ENCODE assay signal across 20 mouse cellular contexts in genomic region chr6:95119389-95119788, GRCm38 (mm10). TPM values are rescaled to one million over a fixed set of nuclear protein-coding genes. Genes with fewer than 3 reads are reported as not detected.
A peak's percentile ranks its signal among the peaks of the same experiment; 100 is the strongest.
DNase-seq lines count a peak whose midpoint lies in the region; ATAC-seq lines count a peak whose summit lies in the region.
"Had no signal": no experiment of that assay in that cellular context is flagged by ENCODE, and none has a peak within 500 bp of the region (broad histone marks: within the 10 kb centered on the region; RNA-seq: fewer than 3 reads in every experiment).

No protein-coding gene starts in this region.

- no peak for ATAC-seq in hindbrain, embryonic 14.5 days (ENCODE audit: low FRiP score)
- ATAC-seq in neural tube, embryonic 11.5 days (ENCODE audit: insufficient read depth, low FRiP score, low TSS enrichment): no peak
- ATAC-seq in liver, embryonic 16.5 days (ENCODE audit: low read depth): no peak
- no peak for ATAC-seq in megakaryocyte-erythroid progenitor cell, adult 5-6 weeks (replicated peaks; ENCODE audit: low FRiP score, low TSS enrichment, poor library complexity, severe bottlenecking)
- ATAC-seq: intestine, postnatal 0 days had no signal

- H3K27me3 ChIP-seq in hindbrain, embryonic 14.5 days (ENCODE audit: control insufficient read depth, insufficient read depth, low read length): no peaks in the 10 kb centered on the region
- no peaks in the 10 kb centered on the region for H3K27me3 ChIP-seq in hindbrain, embryonic 10.5 days (ENCODE audit: insufficient read depth, poor library complexity, severe bottlenecking)
- H3K27me3 ChIP-seq in neural tube, embryonic 11.5 days (ENCODE audit: control insufficient read depth, insufficient read depth, low read length): no peaks in the 10 kb centered on the region
- H3K27me3 ChIP-seq in liver, embryonic 16.5 days (ENCODE audit: control insufficient read depth, insufficient read depth, low read depth, low read length): no peaks in the 10 kb centered on the region
- H3K27me3 ChIP-seq: embryonic facial prominence, embryonic 15.5 days; megakaryocyte, embryonic 14.5 days had no signal

- peak overlapping the region; percentile 17; the same call in 1 of the 2 replicates for H3K4me2 ChIP-seq in hindbrain, embryonic 14.5 days (replicated peaks)
- 0 out of 2 replicates have a peak overlapping the region, but pooled peaks have one; percentile 9 for H3K4me2 ChIP-seq in neural tube, embryonic 11.5 days (ENCODE audit: low read depth)
- H3K4me2 ChIP-seq in liver, embryonic 16.5 days (ENCODE audit: low read depth, low read length): peak overlapping the region; percentile 20; the same call in 1 of the 2 replicates

- no peaks in the 10 kb centered on the region for H3K9me3 ChIP-seq in hindbrain, embryonic 14.5 days (ENCODE audit: control insufficient read depth, low read length)
- H3K9me3 ChIP-seq in hindbrain, embryonic 10.5 days: no peaks in the 10 kb centered on the region
- no peaks in the 10 kb centered on the region for H3K9me3 ChIP-seq in neural tube, embryonic 11.5 days (ENCODE audit: control insufficient read depth, low read length)
- no peaks in the 10 kb centered on the region for H3K9me3 ChIP-seq in liver, embryonic 16.5 days (replicated peaks; ENCODE audit: control insufficient read depth, low read length)
- H3K9me3 ChIP-seq: embryonic facial prominence, embryonic 15.5 days; kidney, embryonic 15.5 days; limb, embryonic 10.5 days; megakaryocyte, embryonic 14.5 days had no signal

- DNase-seq in hindbrain, embryonic 14.5 days (ENCODE audit: low spot score): no peak
- no peak for DNase-seq in hindbrain, embryonic 10.5 days (ENCODE audit: low spot score)
- no peak for DNase-seq in neural tube, embryonic 11.5 days (ENCODE audit: low spot score)
- no peak for DNase-seq in neural tube, embryonic 10.5 days (ENCODE audit: extremely low spot score, low spot score)
- DNase-seq in spleen, postnatal 10 days (ENCODE audit: low spot score in 2 of 2): no peak
- DNase-seq: cerebellum, adult 11 months; cerebellum, postnatal 10 days; gastrocnemius, postnatal 25 days; kidney, postnatal 4 days; layer of hippocampus, adult 9-11 months; lung, adult 18-20 months; retina, postnatal 1 day had no signal

- peaks cover 20% of the 10 kb centered on the region for H3K36me3 ChIP-seq in hindbrain, embryonic 14.5 days (replicated peaks; ENCODE audit: control insufficient read depth, insufficient read depth)
- peaks cover 36% of the 10 kb centered on the region for H3K36me3 ChIP-seq in hindbrain, embryonic 10.5 days
- H3K36me3 ChIP-seq in neural tube, embryonic 11.5 days (ENCODE audit: control insufficient read depth, insufficient read depth, low read length): no peaks in the 10 kb centered on the region
- peaks cover 5% of the 10 kb centered on the region; the same call in 1 of the 2 replicates for H3K36me3 ChIP-seq in liver, embryonic 16.5 days (ENCODE audit: control insufficient read depth, insufficient read depth)

- H3K27ac ChIP-seq in hindbrain, embryonic 14.5 days: no peak overlapping the region
- no peak overlapping the region for H3K27ac ChIP-seq in hindbrain, embryonic 10.5 days
- no peak overlapping the region for H3K27ac ChIP-seq in neural tube, embryonic 11.5 days (ENCODE audit: low read depth, low read length)
- no peak overlapping the region for H3K27ac ChIP-seq in liver, embryonic 16.5 days (ENCODE audit: low read length)
- H3K27ac ChIP-seq: embryonic facial prominence, embryonic 15.5 days; kidney, embryonic 15.5 days; limb, embryonic 10.5 days; stomach, postnatal 0 days had no signal

- H3K9ac ChIP-seq in hindbrain, embryonic 14.5 days: no peak overlapping the region
- no peak overlapping the region for H3K9ac ChIP-seq in neural tube, embryonic 11.5 days (ENCODE audit: low read length)
- H3K9ac ChIP-seq in liver, embryonic 16.5 days (ENCODE audit: low read depth, low read length): no peak overlapping the region
- H3K9ac ChIP-seq: embryonic facial prominence, embryonic 15.5 days had no signal

- 86% methylated on average over 3 of the region's 3 CpGs for WGBS in hindbrain, embryonic 14.5 days
- WGBS in hindbrain, embryonic 10.5 days: 90% methylated on average over 3 of the region's 3 CpGs
- 91% methylated on average over 3 of the region's 3 CpGs for WGBS in neural tube, embryonic 11.5 days
- WGBS in liver, embryonic 16.5 days (ENCODE audit: insufficient replicate concordance): 36% methylated on average over 3 of the region's 3 CpGs

- H3K4me3 ChIP-seq in hindbrain, embryonic 14.5 days (replicated peaks; ENCODE audit: low read length): no peak overlapping the region
- no peak overlapping the region for H3K4me3 ChIP-seq in hindbrain, embryonic 10.5 days
- no peak overlapping the region for H3K4me3 ChIP-seq in neural tube, embryonic 11.5 days (ENCODE audit: low read depth, low read length)
- H3K4me3 ChIP-seq in liver, embryonic 16.5 days (ENCODE audit: low read depth, low read length): no peak overlapping the region

- H3K4me1 ChIP-seq in hindbrain, embryonic 14.5 days (replicated peaks; ENCODE audit: control insufficient read depth, insufficient read depth, low read length): peaks cover 11% of the 10 kb centered on the region
- peaks cover 21% of the 10 kb centered on the region for H3K4me1 ChIP-seq in hindbrain, embryonic 10.5 days (replicated peaks)
- no peaks in the 10 kb centered on the region for H3K4me1 ChIP-seq in neural tube, embryonic 11.5 days (ENCODE audit: control insufficient read depth, insufficient read depth, low read length)
- peaks cover 14% of the 10 kb centered on the region for H3K4me1 ChIP-seq in liver, embryonic 16.5 days (ENCODE audit: control insufficient read depth, low read depth, low read length)

RNA-seq across cellular contexts. Expression of gene Kbtbd8, which starts 2.3 kb away (rescaled TPM):
- 5.2 and 6.5 TPM in 2 replicates for polyA plus RNA-seq in hindbrain, embryonic 14.5 days (2014; fragmentation: Nextera tagmentation; extraction: Ambion mirVana)
- 4.5 and 7.7 TPM in 2 replicates for polyA plus RNA-seq in hindbrain, embryonic 10.5 days (2016; fragmentation: Nextera tagmentation; extraction: Ambion mirVana)
- 10.7 and 12.8 TPM in 2 replicates for polyA plus RNA-seq in neural tube, embryonic 11.5 days (2014; fragmentation: Nextera tagmentation; extraction: Ambion mirVana)
- 2.7 and 3.1 TPM in 2 replicates for polyA plus RNA-seq in liver, embryonic 16.5 days (2015; fragmentation: Nextera tagmentation; extraction: Ambion mirVana)
- 12.7 and 14.2 TPM in 2 replicates for total RNA-seq in megakaryocyte-erythroid progenitor cell, adult 5-6 weeks (2014; fragmentation: Nextera tagmentation)
- 10.4 and 13.4 TPM in 2 replicates for total RNA-seq in megakaryocyte-erythroid progenitor cell, adult 5-6 weeks (2017)
